Mouse (Mus musculus): ENCODE data around the gene Rpl41.
"Not testable (repeated sequence)": the region's sequence is repeated elsewhere in the genome, so short reads cannot be mapped to it uniquely, and the experiment has no call there.

The Rpl41 gene

GRCm38 (mm10) chr10:128556286-128556685, 7.2 kb upstream of the Rpl41 start:
- no peak for DNase-seq (ENCODE audit: low read depth, low spot score)

- DNase-seq (ENCODE audit: low read depth, low spot score): not testable (repeated sequence)
These were observed 6.5 kb upstream of the Rpl41 start for GRCm38 (mm10) chr10:128555567-128555966.

GRCm38 (mm10) chr10:128550144-128550823, 1.2 kb upstream of the Rpl41 start:
- not testable (repeated sequence) for DNase-seq (ENCODE audit: low read depth, low spot score)

- DNase-seq (ENCODE audit: low read depth, low spot score): not testable (repeated sequence)
These were observed 565 bp upstream of the Rpl41 start for GRCm38 (mm10) chr10:128549682-128550057.

- DNase-seq (ENCODE audit: low read depth, low spot score): not testable (repeated sequence)
These were observed 884 bp downstream of the Rpl41 start for GRCm38 (mm10) chr10:128548051-128548791.

GRCm38 (mm10) chr10:128547361-128548032, 1.6 kb downstream of the Rpl41 start, which contains the start of gene Zc3h10:
Zc3h10 (minus strand) TSS chr10:128547774.
- peak; percentile 100 for DNase-seq (ENCODE audit: low read depth, low spot score)

GRCm38 (mm10) chr10:128546787-128547186, 2.3 kb downstream of the Rpl41 start:
- DNase-seq (ENCODE audit: low read depth, low spot score): no peak

- DNase-seq (ENCODE audit: low read depth, low spot score): peak; percentile 73
These were observed 2.7 kb downstream of the Rpl41 start for GRCm38 (mm10) chr10:128546361-128546760.

GRCm38 (mm10) chr10:128545570-128545898, 3.6 kb downstream of the Rpl41 start:
- DNase-seq (ENCODE audit: low read depth, low spot score): no peak

GRCm38 (mm10) chr10:128544674-128545569, 4.2 kb downstream of the Rpl41 start:
- DNase-seq (ENCODE audit: low read depth, low spot score): no peak

GRCm38 (mm10) chr10:128544151-128544657, 4.9 kb downstream of the Rpl41 start:
- no peak for DNase-seq (ENCODE audit: low read depth, low spot score)

GRCm38 (mm10) chr10:128543100-128543499, 6.0 kb downstream of the Rpl41 start:
- DNase-seq (ENCODE audit: low read depth, low spot score): peak; percentile 44

GRCm38 (mm10) chr10:128538340-128538870, 10.7 kb downstream of the Rpl41 start:
- no peak for DNase-seq (ENCODE audit: low read depth, low spot score)

- peak; percentile 93 for DNase-seq (ENCODE audit: low read depth, low spot score)
These were observed 12.7 kb downstream of the Rpl41 start for GRCm38 (mm10) chr10:128536266-128536940.

GRCm38 (mm10) chr10:128535624-128536265, 13.4 kb downstream of the Rpl41 start:
- DNase-seq (ENCODE audit: low read depth, low spot score): peak; percentile 17

- no peak for DNase-seq (ENCODE audit: low read depth, low spot score)
These were observed 13.9 kb downstream of the Rpl41 start for GRCm38 (mm10) chr10:128535206-128535605.

- no peak for DNase-seq (ENCODE audit: low read depth, low spot score)
These were observed 22.4 kb downstream of the Rpl41 start for GRCm38 (mm10) chr10:128526366-128527356.

- DNase-seq (ENCODE audit: low read depth, low spot score): peak; percentile 100
These were observed 23.3 kb downstream of the Rpl41 start, which contains the start of gene Esyt1 for GRCm38 (mm10) chr10:128525671-128526308. Esyt1 (minus strand) TSS chr10:128525871.
